ENCODE assay signal across 8 mouse cellular contexts in the genomic region with DNA sequence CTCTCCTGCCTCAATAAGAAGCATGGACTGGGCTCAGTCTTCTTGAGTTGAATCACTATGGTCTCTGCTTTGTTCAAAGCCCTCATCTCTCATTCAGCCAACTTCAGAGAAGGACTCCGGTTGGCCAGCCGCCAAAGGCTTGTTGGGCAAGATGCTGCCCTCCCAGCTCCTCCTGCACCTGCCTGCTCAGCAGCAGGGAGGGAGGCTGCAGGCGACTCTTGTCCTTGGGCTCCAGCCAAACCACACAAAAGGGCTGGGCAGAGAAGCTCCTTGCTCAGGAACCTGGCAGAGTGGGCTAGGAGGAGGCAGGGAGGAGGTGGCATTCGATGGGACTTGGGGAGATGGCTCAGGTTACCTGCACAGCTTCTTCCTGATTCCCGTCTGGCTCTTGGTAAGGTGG. TPM values are rescaled to one million over a fixed set of nuclear protein-coding genes. Genes with fewer than 3 reads are reported as not detected.
DNase-seq lines count a peak whose midpoint lies in the region; ATAC-seq and TF ChIP-seq lines count a peak whose summit lies in the region.

No protein-coding gene starts in this region.

- peak; percentile 75 for DNase-seq in liver, postnatal 0 days
- no peak for DNase-seq in liver, embryonic 11.5 days (ENCODE audit: low spot score)
- peak; percentile 78 for DNase-seq in cerebellum, adult 9-10 months
- DNase-seq in gastrocnemius, postnatal 25 days: peak; percentile 34
- DNase-seq in large intestine, adult 2 months (ENCODE audit: low read depth, low spot score): peak; percentile 95
- DNase-seq in left cerebral cortex, postnatal 36 days (ENCODE audit: low spot score in 2 of 2): no peak
- DNase-seq in heart, postnatal 25 days (ENCODE audit: low spot score): no peak

- 0 out of 2 replicates have a peak, but pooled peaks cover 6% of the 10 kb centered on the region for H3K36me3 ChIP-seq in liver, postnatal 0 days (replicated peaks; ENCODE audit: insufficient read depth, low read length)
- no peaks in the 10 kb centered on the region for H3K36me3 ChIP-seq in liver, embryonic 11.5 days (ENCODE audit: control insufficient read depth, insufficient read depth, low read length)
- no peaks in the 10 kb centered on the region for H3K36me3 ChIP-seq in neural tube, embryonic 13.5 days

- TF ChIP-seq CTCF in liver, postnatal 0 days (IDR thresholded peaks at IDR 0.05; ENCODE audit: low read depth): no peak

- peak overlapping the region; percentile 91 for H3K4me2 ChIP-seq in liver, postnatal 0 days (ENCODE audit: low read depth, low read length)
- no peak overlapping the region for H3K4me2 ChIP-seq in liver, embryonic 11.5 days
- H3K4me2 ChIP-seq in neural tube, embryonic 13.5 days: peak overlapping the region; percentile 91

- peaks cover 47% of the 10 kb centered on the region for H3K4me1 ChIP-seq in liver, postnatal 0 days (ENCODE audit: insufficient read depth)
- H3K4me1 ChIP-seq in liver, embryonic 11.5 days (replicated peaks; ENCODE audit: control insufficient read depth, insufficient read depth, low read length): peaks cover 3% of the 10 kb centered on the region; the same call in 1 of the 2 replicates
- H3K4me1 ChIP-seq in neural tube, embryonic 13.5 days (replicated peaks): peaks cover 85% of the 10 kb centered on the region

- H3K27me3 ChIP-seq in liver, postnatal 0 days (ENCODE audit: insufficient read depth, low read length): 0 out of 2 replicates have a peak, but pooled peaks cover 7% of the 10 kb centered on the region
- H3K27me3 ChIP-seq in liver, embryonic 11.5 days (replicated peaks; ENCODE audit: control insufficient read depth, insufficient read depth, low read length): peaks cover 27% of the 10 kb centered on the region
- peaks cover 2% of the 10 kb centered on the region for H3K27me3 ChIP-seq in neural tube, embryonic 13.5 days

- H3K9ac ChIP-seq in liver, postnatal 0 days (replicated peaks): no peak overlapping the region
- H3K9ac ChIP-seq in liver, embryonic 11.5 days (ENCODE audit: low read depth, low read length): no peak overlapping the region
- H3K9ac ChIP-seq in neural tube, embryonic 13.5 days: 0 out of 2 replicates have a peak overlapping the region, but pooled peaks have one; percentile 23

- TF ChIP-seq EP300 in liver, postnatal 0 days (IDR thresholded peaks at IDR 0.05; ENCODE audit: low read depth): no peak

- H3K9me3 ChIP-seq in liver, postnatal 0 days (ENCODE audit: low read length): no peaks in the 10 kb centered on the region
- no peaks in the 10 kb centered on the region for H3K9me3 ChIP-seq in liver, embryonic 11.5 days (ENCODE audit: control insufficient read depth, low read length)
- no peaks in the 10 kb centered on the region for H3K9me3 ChIP-seq in neural tube, embryonic 13.5 days

- WGBS in liver, postnatal 0 days (ENCODE audit: insufficient replicate concordance): 35% methylated on average over 5 of the region's 5 CpGs
- 68% methylated on average over 5 of the region's 5 CpGs for WGBS in liver, embryonic 11.5 days
- WGBS in large intestine, adult 2 months: 24% methylated on average over 5 of the region's 5 CpGs
- 40% methylated on average over 5 of the region's 5 CpGs for WGBS in neural tube, embryonic 13.5 days

- 0 out of 2 replicates have a peak overlapping the region, but pooled peaks have one; percentile 89 for H3K27ac ChIP-seq in liver, postnatal 0 days (ENCODE audit: low read depth)
- no peak overlapping the region for H3K27ac ChIP-seq in liver, embryonic 11.5 days (ENCODE audit: low read depth, low read length)
- H3K27ac ChIP-seq in neural tube, embryonic 13.5 days (replicated peaks): peak overlapping the region; percentile 80

- no peak overlapping the region for H3K4me3 ChIP-seq in liver, postnatal 0 days (ENCODE audit: low read depth, low read length)
- no peak overlapping the region for H3K4me3 ChIP-seq in liver, embryonic 11.5 days (ENCODE audit: low read depth, low read length)
- no peak overlapping the region for H3K4me3 ChIP-seq in neural tube, embryonic 13.5 days

- intact Hi-C loops in left cerebral cortex, postnatal 36 days (cut with DNase I): no loop called here
- intact Hi-C loops in heart, postnatal 25 days (cut with DNase I): no loop called here

- ATAC-seq in liver, postnatal 0 days: no peak
- no peak for ATAC-seq in liver, embryonic 11.5 days (replicated peaks; ENCODE audit: low FRiP score)
- ATAC-seq in neural tube, embryonic 13.5 days (ENCODE audit: low read depth): no peak

RNA-seq across cellular contexts. Expression of gene Nuak2, which starts 3.3 kb away (rescaled TPM):
- polyA plus RNA-seq in liver, postnatal 0 days (2015; fragmentation: Nextera tagmentation; extraction: Ambion mirVana): 6.0 and 6.8 TPM in 2 replicates
- 1.2 and 2.0 TPM in 2 replicates for polyA plus RNA-seq in liver, embryonic 11.5 days (2014; fragmentation: Nextera tagmentation; extraction: Ambion mirVana)
- total RNA-seq in gastrocnemius, postnatal 25 days (2021): 1 to 10 TPM in 1 of 2 experiments, under 1 TPM in 1; 0.79 to 1.3 TPM
- 55.4 and 75.8 TPM in 2 replicates for polyA plus RNA-seq in large intestine, adult 2 months (2012; rRNA removed)
- 9.0 and 10.5 TPM in 2 replicates for polyA plus RNA-seq in neural tube, embryonic 13.5 days (2015; fragmentation: Nextera tagmentation; extraction: Ambion mirVana)
- 1 to 10 TPM in 1 of 2 experiments, under 1 TPM in 1; 0.62 to 1.6 TPM for total RNA-seq in left cerebral cortex, postnatal 36 days (2021)
- 1 to 10 TPM; 4.1 to 4.3 TPM for total RNA-seq in heart, postnatal 25 days (2021)

RNA-seq across cellular contexts. Expression of gene Klhdc8a, which starts 20.8 kb away (rescaled TPM):
- 0.32 and 0.40 TPM in 2 replicates for polyA plus RNA-seq in liver, postnatal 0 days (2015; fragmentation: Nextera tagmentation; extraction: Ambion mirVana)
- polyA plus RNA-seq in liver, embryonic 11.5 days (2014; fragmentation: Nextera tagmentation; extraction: Ambion mirVana): 0.05 TPM in 1 of 2 replicates, not detected in the other
- under 1 TPM; 0.16 to 0.26 TPM for total RNA-seq in gastrocnemius, postnatal 25 days (2021)
- 1.1 and 1.6 TPM in 2 replicates for polyA plus RNA-seq in large intestine, adult 2 months (2012; rRNA removed)
- polyA plus RNA-seq in neural tube, embryonic 13.5 days (2015; fragmentation: Nextera tagmentation; extraction: Ambion mirVana): 4.6 and 6.1 TPM in 2 replicates
- total RNA-seq in left cerebral cortex, postnatal 36 days (2021): 10 to 100 TPM; 11.0 to 13.6 TPM
- total RNA-seq in heart, postnatal 25 days (2021): 10 to 100 TPM; 22.3 to 28.8 TPM

Comparison
In these comparisons a context has a peak if more than half of its experiments do, and no peak if none do; other contexts are left out.
1. DNase-seq: peak in liver, postnatal 0 days (single experiment), cerebellum, adult 9-10 months (single experiment), gastrocnemius, postnatal 25 days (single experiment) and large intestine, adult 2 months (single experiment); none in liver, embryonic 11.5 days (single experiment), left cerebral cortex, postnatal 36 days (0 of 2) and heart, postnatal 25 days (single experiment).